Mouse (Mus musculus): ENCODE results near the gene Scube2.

Scube2 gene

DNA sequence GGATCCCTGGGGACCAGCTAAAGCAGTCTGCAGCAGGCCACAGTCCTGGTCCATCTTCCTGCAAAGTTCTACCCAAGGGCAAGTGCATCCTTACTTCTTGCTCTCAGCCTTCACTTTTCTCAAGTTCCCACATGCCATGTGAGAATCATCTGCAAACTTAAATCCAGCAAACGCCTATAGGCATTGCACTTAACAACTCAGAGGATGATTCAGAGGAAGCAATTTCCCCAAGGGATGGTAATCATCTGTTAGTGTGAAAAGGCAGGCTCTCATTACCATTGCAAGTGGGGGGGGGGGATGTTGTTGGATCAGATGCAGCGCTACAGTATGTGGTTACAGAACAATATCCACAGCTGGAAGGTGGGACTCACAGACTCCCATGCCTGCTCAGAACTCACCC lies 70.9 kb downstream of the Scube2 start:
- no peak for DNase-seq

DNA sequence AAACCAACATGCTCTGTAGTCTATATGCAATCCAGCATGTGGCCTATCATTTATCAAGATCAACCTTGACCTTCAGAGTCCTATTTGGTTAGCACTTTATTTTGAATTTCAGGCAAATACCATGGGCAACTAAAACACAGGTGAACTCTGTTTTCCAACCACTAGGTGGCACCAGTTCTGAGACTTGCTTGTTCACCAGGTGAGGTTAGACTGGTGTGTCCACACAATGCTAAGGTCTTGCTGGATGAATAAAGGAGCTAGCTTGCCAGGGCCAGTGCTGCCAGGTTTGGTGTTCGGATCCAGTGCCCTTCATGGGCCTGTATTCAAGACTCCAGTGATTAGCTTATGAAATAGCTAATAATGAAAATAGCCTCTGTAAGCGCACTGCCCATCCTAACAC lies 72.7 kb downstream of the Scube2 start:
- DNase-seq: peak; percentile 48

DNA sequence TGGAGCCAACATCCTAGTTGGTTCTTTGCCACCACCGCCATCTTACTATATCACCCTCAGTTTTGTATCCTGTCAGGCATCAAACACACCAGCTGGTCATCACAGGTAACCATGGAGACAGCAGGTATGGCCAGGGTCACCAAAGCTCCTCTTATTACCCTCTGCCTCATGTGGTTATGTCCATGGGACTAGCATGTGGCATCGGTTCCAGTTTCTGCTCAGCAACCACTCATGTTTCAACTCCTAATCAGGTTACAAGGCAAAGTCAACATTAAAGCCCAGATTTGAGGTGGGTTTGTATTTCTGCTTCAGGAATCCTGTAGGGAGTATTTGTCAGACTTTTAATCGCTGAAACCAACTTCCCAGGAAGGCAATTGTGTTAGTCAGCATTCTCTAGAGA lies 74.7 kb downstream of the Scube2 start:
- DNase-seq: no peak

DNA sequence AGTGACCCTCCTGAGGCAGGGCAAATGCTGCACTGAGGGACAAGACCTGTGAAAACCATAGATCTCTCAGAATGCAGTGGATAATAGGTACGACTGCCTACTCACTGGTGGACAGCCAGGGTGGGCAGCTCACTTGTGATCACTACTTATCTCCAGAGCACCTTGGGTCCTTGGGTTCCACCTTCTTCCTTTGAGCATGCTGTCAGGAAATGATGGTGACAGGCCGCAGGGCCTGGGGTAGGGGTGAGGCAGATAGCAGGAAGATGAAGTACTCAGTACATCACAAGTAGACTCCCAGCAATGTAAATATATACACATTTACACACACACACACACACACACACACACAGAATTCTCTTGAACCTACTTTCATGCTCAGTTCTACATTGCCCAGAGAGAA lies 77.6 kb downstream of the Scube2 start:
- DNase-seq: no peak

DNA sequence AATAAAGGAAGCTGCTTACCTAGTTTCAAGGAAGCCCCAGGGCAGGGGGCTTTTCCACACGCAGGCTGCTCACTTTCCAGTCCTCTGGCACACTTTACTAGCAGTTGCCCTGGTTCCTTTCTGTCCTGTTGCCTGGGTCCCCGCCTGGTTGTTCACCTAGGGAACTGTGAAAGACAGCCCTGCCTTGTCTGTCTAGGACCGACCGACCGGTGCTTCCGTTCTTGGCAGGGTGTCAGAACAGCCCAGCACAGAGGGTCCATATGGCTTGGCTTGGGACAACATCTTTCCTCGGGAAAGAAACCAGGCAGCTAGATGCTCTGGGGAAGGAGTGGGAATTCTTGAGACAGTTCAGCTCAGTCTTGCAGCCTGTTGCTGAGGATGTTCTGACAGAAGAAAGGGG lies 82.2 kb downstream of the Scube2 start:
- no peak for DNase-seq

DNA sequence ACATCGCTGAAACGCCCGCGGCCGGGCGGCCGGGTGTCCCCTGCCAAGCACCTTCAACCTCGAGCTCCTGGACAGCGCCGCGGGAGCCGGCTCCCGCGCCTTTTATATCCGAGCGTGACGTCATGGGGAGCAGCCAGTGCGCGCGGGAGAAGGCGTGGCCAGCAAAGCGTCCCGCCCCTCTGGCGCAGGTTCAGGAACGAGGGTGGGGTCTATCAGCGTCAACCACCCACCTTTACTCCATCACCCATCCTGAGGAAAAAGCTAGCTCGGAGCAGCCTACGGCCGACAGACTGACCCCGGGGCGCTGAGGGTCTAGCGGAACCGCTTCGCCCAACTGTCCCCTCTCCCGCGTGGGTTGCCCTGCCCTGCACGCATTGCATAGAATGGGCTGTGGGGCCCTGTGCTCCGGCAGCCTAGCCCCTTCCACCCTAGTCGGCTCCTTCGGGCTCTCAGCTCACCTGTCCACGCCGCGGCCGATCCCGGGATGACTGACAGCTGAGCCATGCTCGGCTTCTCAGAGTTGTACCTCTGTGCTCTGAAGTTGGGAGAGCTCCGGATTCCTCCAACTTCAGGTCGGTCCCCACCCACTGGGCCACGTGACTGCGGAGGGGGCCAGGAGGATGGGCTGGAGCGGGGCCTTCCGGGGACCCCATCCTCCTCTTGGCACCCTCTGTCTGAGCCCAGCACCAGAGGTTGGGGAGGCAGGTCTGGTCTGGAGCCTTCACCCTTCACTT lies 83.8 kb downstream of the Scube2 start, which contains the start of gene Nrip3:
Nrip3 (minus strand) TSS at position 556 of the 734 bp plus-strand sequence.
- DNase-seq: peak; percentile 66

DNA sequence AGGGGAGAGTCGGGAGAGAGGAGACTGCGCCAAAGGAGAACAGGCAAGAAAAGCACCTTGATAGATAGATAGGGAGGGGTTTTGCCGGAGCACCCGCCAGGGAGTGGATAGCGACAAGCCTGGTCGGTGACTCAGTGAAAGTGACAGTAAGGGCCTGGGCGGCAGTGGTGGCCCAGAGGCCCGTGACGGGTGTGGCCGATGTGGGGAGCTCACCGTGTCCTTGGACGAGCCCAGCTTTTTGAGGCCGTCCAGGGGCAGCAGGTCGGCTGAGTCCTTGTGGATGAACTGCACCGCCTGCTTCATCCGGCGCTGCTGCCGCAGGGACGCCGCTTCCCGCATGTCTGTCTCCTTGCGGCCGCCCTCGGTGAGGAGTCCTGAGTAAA lies 84.4 kb downstream of the Scube2 start:
- no peak for DNase-seq

DNA sequence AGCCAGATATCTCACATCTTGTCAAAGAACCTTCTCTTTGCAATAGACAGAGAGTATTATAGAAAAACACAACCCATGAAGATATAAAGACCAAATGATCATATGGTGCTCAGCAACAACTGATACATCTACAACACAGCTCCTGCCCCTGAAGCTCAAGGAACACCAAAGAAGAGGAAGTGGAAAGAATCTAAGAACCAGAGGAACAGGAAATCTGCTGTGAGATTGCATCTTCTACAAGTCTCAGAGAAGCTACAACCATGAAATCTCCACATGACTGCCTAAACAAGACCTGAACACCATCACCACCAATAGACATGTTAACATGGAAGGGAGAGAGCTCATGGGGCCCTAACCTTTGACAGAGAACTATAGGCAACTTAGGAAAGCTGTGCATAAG lies 93.2 kb downstream of the Scube2 start:
- DNase-seq: no peak

DNA sequence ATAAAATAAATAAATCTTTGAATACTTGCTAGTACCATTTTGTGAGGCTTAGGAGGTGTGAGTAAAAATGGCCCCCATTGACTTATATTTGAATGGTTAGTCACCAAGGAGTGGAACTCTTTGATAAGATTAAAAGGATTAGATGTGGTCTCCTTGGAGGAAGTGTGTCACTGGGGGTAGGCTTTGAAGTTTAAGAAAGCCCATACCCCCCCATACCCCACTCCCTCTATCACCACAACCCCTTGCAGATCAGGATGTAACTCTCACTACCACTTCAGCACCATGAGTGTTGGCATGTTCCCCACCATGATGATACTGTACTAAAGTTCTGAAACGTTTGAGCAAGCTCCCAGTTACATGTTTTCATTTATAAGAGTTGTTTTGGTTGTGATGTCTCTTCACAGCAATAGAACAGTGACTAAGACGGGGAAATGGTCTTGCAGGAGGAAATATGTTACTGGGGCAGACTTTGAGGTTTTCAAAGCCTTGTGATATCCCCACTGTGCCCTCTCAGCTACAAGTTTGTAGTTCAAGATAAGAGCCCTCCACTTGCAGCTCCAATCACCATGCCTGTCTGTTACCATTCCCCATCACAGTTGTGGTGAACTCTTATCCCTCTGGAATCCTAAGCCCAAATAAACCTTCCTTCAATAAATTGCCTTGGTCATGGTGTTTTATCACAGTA lies 96.6 kb downstream of the Scube2 start:
- no peak for DNase-seq

DNA sequence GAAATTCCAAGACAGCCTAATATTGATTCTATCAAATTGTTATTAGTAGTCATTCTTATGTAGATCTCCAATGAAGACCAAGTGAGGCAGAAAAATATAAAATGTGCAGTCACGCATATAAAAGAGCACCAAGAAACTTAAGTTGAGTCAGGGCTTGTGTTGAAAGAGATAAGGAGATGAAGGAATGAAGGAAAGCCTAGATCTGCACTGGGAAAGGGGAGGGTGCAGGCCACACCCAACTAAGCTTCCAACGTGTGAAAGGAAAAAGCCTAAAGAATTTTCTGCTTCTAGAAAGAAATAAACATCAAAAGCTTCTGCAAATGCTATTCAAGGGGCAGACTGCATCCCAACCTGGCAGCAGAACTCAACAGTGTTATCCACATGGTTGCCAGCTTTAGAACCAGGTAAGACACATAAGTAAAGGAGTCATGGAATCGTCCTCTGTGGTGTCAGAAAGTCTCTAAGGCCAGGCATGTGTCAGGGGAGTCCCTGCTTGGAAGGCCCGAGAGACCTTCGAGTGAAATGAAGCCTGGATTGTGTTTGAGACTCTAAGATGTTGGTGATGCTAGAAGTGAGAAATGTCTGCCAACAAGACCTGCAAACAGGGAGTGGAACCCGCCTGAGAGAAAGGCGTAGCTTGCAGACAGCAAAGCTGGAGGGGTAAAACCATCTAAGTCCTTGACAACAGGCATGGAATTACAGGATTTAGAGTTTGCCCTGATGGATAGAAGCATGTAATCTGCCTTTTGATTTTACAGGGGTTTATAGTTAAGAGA lies 97.7 kb downstream of the Scube2 start:
- no peak for DNase-seq

DNA sequence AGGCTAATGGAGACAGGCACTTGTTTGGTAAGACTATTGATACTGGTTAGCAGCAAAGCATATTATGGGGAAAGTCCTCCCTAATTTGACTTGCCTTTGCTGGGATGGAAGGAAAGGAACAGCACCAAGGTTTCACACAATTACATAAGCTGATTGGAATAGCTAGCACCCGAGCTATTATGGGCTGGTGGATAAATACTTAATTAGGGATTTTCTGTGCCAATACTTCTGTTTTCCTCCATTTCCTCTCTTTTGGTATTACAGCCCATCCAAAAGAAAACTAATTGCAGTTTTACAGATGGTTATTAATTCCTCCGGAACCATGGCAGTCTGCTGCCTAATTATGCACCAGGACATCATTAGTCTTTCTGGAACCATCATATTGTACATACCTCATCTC lies 101.5 kb downstream of the Scube2 start:
- DNase-seq: no peak

DNA sequence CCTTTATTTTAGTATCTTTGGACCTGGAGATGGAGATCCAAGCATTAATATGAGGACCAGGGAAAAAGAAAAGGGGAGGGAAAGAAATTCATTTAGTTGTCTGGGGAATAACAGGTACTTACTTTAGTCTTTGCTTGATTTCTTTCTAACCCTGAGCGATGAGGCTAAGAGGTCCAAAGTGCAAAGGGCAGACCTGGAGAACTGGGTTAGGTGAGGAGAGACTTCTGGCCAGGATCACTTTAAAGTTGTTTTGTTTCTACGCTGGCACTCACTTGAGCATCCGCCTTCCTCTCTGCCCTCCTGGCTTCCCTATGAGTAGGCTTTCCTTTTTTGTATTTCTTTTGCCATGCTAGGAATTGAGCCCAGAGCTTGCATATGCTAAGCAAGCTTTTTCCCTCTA lies 109.2 kb downstream of the Scube2 start:
- DNase-seq: peak; percentile 45

DNA sequence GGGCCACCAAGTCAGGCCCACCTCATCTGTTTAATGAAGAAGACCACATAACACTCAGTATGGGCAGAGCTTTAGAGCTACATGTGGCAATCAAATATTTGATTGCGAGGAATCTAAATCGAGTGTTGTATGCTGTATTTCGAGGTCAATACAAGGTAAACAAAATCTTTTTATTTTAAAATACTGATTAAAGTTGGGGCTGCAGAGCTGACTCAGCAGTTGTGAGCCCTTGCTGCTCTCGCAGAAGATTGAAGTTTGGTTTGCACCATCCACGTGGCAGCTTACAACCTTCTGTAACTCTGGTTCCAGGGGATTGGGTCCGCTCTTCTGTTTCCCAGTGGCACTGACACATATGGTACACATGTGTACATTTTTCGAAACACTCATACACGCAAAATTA lies 111.4 kb downstream of the Scube2 start:
- DNase-seq: no peak

DNA sequence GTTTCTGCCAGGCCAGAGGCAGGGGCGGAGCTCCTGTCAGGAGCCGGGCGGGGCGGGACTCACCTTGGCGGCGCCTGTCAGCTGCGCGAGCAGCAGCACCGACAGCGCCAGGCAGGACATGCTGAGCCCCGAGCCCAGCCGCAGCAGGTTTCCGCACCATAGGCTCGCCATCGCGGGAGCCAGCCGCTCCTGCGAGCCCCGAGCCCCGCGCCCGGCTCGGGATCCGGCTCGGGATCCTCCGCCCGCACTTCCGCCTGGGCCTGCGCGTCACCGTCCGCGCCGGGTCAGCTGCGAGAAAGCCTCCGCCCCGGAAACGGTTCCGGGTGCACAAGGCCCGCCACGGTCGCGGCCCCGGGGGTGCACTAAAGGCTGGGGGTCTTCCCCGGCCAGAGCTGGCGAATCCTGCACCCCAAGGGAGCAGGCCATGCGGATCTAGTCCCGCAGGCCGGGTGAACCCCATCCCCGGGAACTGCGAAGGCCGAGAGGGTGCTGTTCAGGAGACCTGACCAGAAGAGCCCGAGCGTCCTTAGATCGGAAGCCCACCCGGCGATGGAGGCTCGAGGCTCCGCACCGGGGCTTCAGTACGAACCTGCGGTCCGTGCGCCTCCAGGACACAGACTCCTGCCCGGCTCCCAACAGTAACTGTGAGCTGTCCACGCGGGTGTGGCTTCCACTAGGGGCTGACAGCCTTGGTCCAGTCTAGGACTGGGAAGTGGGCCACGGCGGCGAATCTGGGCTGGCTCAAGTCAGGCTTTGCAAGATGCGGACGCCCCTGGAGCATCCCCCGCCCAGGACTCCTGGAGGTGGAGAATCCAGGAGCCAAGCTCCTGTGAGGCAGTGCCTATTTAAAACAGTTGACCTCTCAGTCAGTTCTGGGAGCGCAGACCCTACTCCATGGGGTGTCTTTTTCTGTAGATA lies 113.2 kb downstream of the Scube2 start, which contains the start of gene Tmem9b:
Tmem9b (minus strand) TSS at position 868 of the 918 bp plus-strand sequence.
- DNase-seq: peak; percentile 91

DNA sequence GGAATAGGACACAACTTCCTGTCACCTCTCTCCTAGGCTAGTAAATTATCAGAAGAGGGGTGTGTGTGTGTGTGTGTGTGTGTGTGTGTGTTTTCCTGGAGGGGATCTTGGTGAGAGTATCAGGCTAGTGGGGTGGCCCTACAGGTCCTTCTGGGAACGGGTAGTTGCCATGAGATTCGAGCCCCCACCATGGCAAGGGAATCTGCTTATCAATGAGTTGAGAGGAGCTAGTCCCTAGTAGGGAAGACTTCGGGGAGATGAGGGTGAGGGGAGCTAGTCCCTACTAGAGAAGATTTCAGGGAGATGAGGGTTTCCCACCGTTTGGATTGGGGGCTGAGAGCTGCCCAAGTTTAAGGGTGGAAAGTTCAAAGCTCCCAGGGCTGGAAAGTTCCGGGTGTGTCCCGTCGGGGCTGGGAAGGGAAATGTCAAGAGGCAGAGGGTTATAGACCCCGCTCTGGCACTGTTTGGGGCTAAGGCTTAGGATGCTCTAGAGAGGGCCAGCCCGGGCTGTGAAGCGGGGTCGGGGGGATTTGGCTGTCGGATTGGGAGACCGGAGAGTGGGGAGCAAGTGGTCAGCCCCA lies 114.0 kb downstream of the Scube2 start:
- DNase-seq: peak; percentile 21

Measured in kidney, adult 18-20 months (tissue).